Mouse (Mus musculus): ENCODE measurements around the gene Sema7a. TPM values are rescaled to one million over a fixed set of nuclear protein-coding genes. Genes with fewer than 3 reads are reported as not detected.

The Sema7a gene
- polyA plus RNA-seq, 1 experiment: 0.04 TPM

GRCm38 (mm10) chr9:57910254-57911160, 29.4 kb upstream of the Sema7a start, which contains the start of gene Ubl7:
Gene Ubl7 (plus strand): TSS chr9:57910979.
- TF ChIP-seq GATA1 (IDR thresholded peaks at IDR 0.05; ENCODE audit: low read length): no peak
- no peak for TF ChIP-seq TAL1 (IDR thresholded peaks at IDR 0.05; ENCODE audit: low read length)
- H3K4me3 ChIP-seq (replicated peaks): peak within 1 kb of the TSS; percentile 76
- H3K9me3 ChIP-seq (ENCODE audit: control insufficient read depth, low read length): no peaks in the 10 kb centered on the region
- H3K4me1 ChIP-seq (ENCODE audit: control insufficient read depth): peaks cover 18% of the 10 kb centered on the region
- H3K27me3 ChIP-seq (ENCODE audit: control insufficient read depth): no peaks in the 10 kb centered on the region
- H3K36me3 ChIP-seq (ENCODE audit: control insufficient read depth): peaks cover 21% of the 10 kb centered on the region

- TF ChIP-seq GATA1 (IDR thresholded peaks at IDR 0.05; ENCODE audit: low read length) (no peak), TAL1 (IDR thresholded peaks at IDR 0.05; ENCODE audit: low read length) (no peak)
- peaks cover 31% of the 10 kb centered on the region for H3K36me3 ChIP-seq (ENCODE audit: control insufficient read depth)
- H3K4me3 ChIP-seq (replicated peaks): no peak overlapping the region
Observed at GRCm38 (mm10) chr9:57912571-57912970, 27.3 kb upstream of the Sema7a start.

GRCm38 (mm10) chr9:57921491-57922060, 18.3 kb upstream of the Sema7a start:
- Histone ChIP-seq H3K27me3 (ENCODE audit: control insufficient read depth) (no peaks in the 10 kb centered on the region), H3K4me3 (replicated peaks) (no peak overlapping the region), H3K36me3 (ENCODE audit: control insufficient read depth) (peaks cover 82% of the 10 kb centered on the region), H3K4me1 (ENCODE audit: control insufficient read depth) (no peaks in the 10 kb centered on the region), H3K9me3 (ENCODE audit: control insufficient read depth, low read length) (no peaks in the 10 kb centered on the region)
- TF ChIP-seq GATA1 (IDR thresholded peaks at IDR 0.05; ENCODE audit: low read length) (no peak), TAL1 (IDR thresholded peaks at IDR 0.05; ENCODE audit: low read length) (no peak)

More at GRCm38 (mm10) chr9:57912571-57912970, 27.3 kb upstream of the Sema7a start:
- H3K27me3 ChIP-seq (ENCODE audit: control insufficient read depth): no peaks in the 10 kb centered on the region
- peaks cover 18% of the 10 kb centered on the region for H3K4me1 ChIP-seq (ENCODE audit: control insufficient read depth)
- H3K9me3 ChIP-seq (ENCODE audit: control insufficient read depth, low read length): no peaks in the 10 kb centered on the region

- no peak overlapping the region for H3K4me3 ChIP-seq (replicated peaks)
Observed at GRCm38 (mm10) chr9:57922381-57922780, 17.5 kb upstream of the Sema7a start.

GRCm38 (mm10) chr9:57923046-57923445, 16.9 kb upstream of the Sema7a start:
- Histone ChIP-seq H3K9me3 (ENCODE audit: control insufficient read depth, low read length) (no peaks in the 10 kb centered on the region), H3K27me3 (ENCODE audit: control insufficient read depth) (no peaks in the 10 kb centered on the region), H3K4me3 (replicated peaks) (no peak overlapping the region), H3K36me3 (ENCODE audit: control insufficient read depth) (peaks cover 86% of the 10 kb centered on the region), H3K4me1 (ENCODE audit: control insufficient read depth) (no peaks in the 10 kb centered on the region)
- TF ChIP-seq GATA1 (IDR thresholded peaks at IDR 0.05; ENCODE audit: low read length) (no peak), TAL1 (IDR thresholded peaks at IDR 0.05; ENCODE audit: low read length) (no peak)

More at GRCm38 (mm10) chr9:57922381-57922780, 17.5 kb upstream of the Sema7a start:
- peaks cover 84% of the 10 kb centered on the region for H3K36me3 ChIP-seq (ENCODE audit: control insufficient read depth)
- H3K4me1 ChIP-seq (ENCODE audit: control insufficient read depth): no peaks in the 10 kb centered on the region
- no peaks in the 10 kb centered on the region for H3K9me3 ChIP-seq (ENCODE audit: control insufficient read depth, low read length)
- no peaks in the 10 kb centered on the region for H3K27me3 ChIP-seq (ENCODE audit: control insufficient read depth)
- TF ChIP-seq GATA1 (IDR thresholded peaks at IDR 0.05; ENCODE audit: low read length): no peak
- TF ChIP-seq TAL1 (IDR thresholded peaks at IDR 0.05; ENCODE audit: low read length): no peak

GRCm38 (mm10) chr9:57931166-57931767, 8.6 kb upstream of the Sema7a start:
- Histone ChIP-seq H3K9me3 (ENCODE audit: control insufficient read depth, low read length) (no peaks in the 10 kb centered on the region), H3K4me1 (ENCODE audit: control insufficient read depth) (no peaks in the 10 kb centered on the region), H3K4me3 (replicated peaks) (no peak overlapping the region), H3K27me3 (ENCODE audit: control insufficient read depth) (no peaks in the 10 kb centered on the region), H3K36me3 (ENCODE audit: control insufficient read depth) (peaks cover 30% of the 10 kb centered on the region)
- no peak for TF ChIP-seq GATA1 (IDR thresholded peaks at IDR 0.05; ENCODE audit: low read length)
- no peak for TF ChIP-seq TAL1 (IDR thresholded peaks at IDR 0.05; ENCODE audit: low read length)

GRCm38 (mm10) chr9:57932253-57932652, 7.7 kb upstream of the Sema7a start:
- TF ChIP-seq GATA1 (IDR thresholded peaks at IDR 0.05; ENCODE audit: low read length) (no peak), TAL1 (IDR thresholded peaks at IDR 0.05; ENCODE audit: low read length) (no peak)
- Histone ChIP-seq H3K4me1 (ENCODE audit: control insufficient read depth) (no peaks in the 10 kb centered on the region), H3K9me3 (ENCODE audit: control insufficient read depth, low read length) (no peaks in the 10 kb centered on the region), H3K36me3 (ENCODE audit: control insufficient read depth) (peaks cover 23% of the 10 kb centered on the region), H3K4me3 (replicated peaks) (no peak overlapping the region), H3K27me3 (ENCODE audit: control insufficient read depth) (peaks cover 6% of the 10 kb centered on the region)

GRCm38 (mm10) chr9:57932831-57933602, 6.9 kb upstream of the Sema7a start:
- no peak overlapping the region for H3K4me3 ChIP-seq (replicated peaks)
- H3K27me3 ChIP-seq (ENCODE audit: control insufficient read depth): peaks cover 14% of the 10 kb centered on the region
- no peaks in the 10 kb centered on the region for H3K4me1 ChIP-seq (ENCODE audit: control insufficient read depth)
- H3K36me3 ChIP-seq (ENCODE audit: control insufficient read depth): peaks cover 16% of the 10 kb centered on the region
- H3K9me3 ChIP-seq (ENCODE audit: control insufficient read depth, low read length): no peaks in the 10 kb centered on the region
- TF ChIP-seq GATA1 (IDR thresholded peaks at IDR 0.05; ENCODE audit: low read length): no peak
